Mouse (Mus musculus) forebrain, embryonic 10.5 days (tissue): Measurements from ENCODE around the gene Rnf38. TPM values are rescaled to one million over a fixed set of nuclear protein-coding genes. Genes with fewer than 3 reads are reported as not detected.

ENCODE experiments used
- DNase-seq: peaks from one replicate; pipeline ENCODE4 v3.0.0-alpha.2; 2017; ENCODE audit warnings: low spot score; ENCODE audit errors: extremely low spot score
- H3K27ac ChIP-seq: fragments of 300-500 bp; sonication (generic); 2 replicates; pipeline ENCODE4 v1.5.1; 2016; ENCODE audit warnings: mild to moderate bottlenecking
- H3K27me3 ChIP-seq: fragments of 300-500 bp; sonication (generic); 2 replicates; pipeline ENCODE4 v1.6.1; 2016; ENCODE audit warnings: mild to moderate bottlenecking; ENCODE audit not compliant: poor library complexity, severe bottlenecking
- H3K36me3 ChIP-seq: fragments of 300-500 bp; sonication (generic); replicated peaks from 2 replicates; pipeline ENCODE4 v1.6.1; 2016; ENCODE audit warnings: mild to moderate bottlenecking, moderate library complexity
- H3K4me1 ChIP-seq: fragments of 300-500 bp; sonication (generic); 2 replicates; pipeline ENCODE4 v1.6.1; 2016
- H3K4me3 ChIP-seq: fragments of 300-500 bp; sonication (generic); 2 replicates; pipeline ENCODE4 v1.5.1; 2016; ENCODE audit warnings: mild to moderate bottlenecking, moderate library complexity
- H3K9me3 ChIP-seq: fragments of 300-500 bp; sonication (generic); 2 replicates; pipeline ENCODE4 v1.6.1; 2016; ENCODE audit warnings: mild to moderate bottlenecking, moderate library complexity
- WGBS: fragments of 180-500 bp; shearing (Covaris S2); methylation state at CpG from one replicate; pipeline ENCODE4 v1.1.7; 2016; 5-methylcytosine and 5-hydroxymethylcytosine counted together
- polyA plus RNA-seq: library from polyadenylated mRNA; unstranded; fragments of >200 nt; fragmentation: Nextera tagmentation; extraction: Ambion mirVana; gene quantifications from 2 replicates; pipeline ENCODE4 v1.2.1, GENCODE M21; 2016

Rnf38 gene
- polyA plus RNA-seq: 34.2 TPM in 2 replicates

DNA sequence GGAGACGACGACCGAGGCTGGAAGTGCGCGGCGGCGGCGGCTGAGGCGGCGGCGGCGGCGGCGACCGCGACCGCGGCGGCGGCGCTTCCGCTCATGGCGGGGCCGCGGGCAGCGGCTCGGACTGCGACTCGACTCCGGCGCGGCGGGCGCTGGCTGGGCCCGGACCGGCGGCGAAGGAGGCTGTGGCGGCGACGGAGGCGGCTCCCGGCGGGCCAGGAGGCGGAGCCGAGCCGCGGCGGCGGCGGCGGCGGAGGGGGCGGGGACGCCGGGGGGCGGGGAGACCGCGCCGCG, at the start of gene Rnf38:
TSS of gene Rnf38 (minus strand) at position 77 of the 291 bp plus-strand sequence.
- Histone ChIP-seq H3K36me3 (no peaks in the 10 kb centered on the region), H3K4me3 (peak within 1 kb of the TSS; percentile 77), H3K4me1 (peaks cover 49% of the 10 kb centered on the region), H3K9me3 (no peaks in the 10 kb centered on the region), H3K27me3 (no peaks in the 10 kb centered on the region), H3K27ac (peak within 1 kb of the TSS; percentile 93)
- DNase-seq: no peak
- 9% methylated on average over 46 of the region's 61 CpGs for WGBS

DNA sequence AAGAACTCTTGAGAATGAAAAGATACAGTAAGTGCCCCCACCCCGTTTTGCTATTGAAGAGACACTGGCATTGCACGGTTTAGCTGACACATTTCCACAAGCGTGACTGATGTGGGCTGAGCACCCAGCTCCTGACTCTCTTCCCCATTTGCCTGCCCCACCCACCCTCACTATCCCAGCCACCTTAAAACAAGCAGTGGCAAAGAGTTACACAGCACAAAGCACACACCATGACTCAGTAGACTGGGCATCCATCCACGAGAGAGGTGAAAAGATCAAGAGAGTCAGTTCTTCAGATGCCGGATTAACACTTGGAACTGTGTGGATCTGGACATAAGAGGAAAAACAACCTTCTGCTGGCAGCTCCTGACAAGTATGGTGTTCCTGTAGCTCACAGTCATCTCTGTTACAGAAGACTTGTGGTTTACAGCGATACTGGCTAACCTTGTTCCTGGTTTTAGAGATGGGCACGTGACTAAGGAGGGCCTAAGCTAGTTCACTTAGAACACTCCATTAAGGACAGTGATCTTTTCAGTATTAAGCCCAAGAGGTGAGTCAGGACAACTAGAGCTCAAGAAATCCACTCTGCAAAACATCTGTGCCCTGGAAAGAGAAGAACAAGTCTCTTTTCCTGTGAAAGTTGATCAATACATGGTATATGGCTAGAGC, 48.1 kb upstream of the Rnf38 start:
- WGBS: 86% methylated on average over 7 of the region's 7 CpGs
- no peak for DNase-seq
- Histone ChIP-seq H3K4me3 (no peak overlapping the region), H3K9me3 (no peaks in the 10 kb centered on the region), H3K36me3 (no peaks in the 10 kb centered on the region), H3K27ac (no peak overlapping the region), H3K27me3 (no peaks in the 10 kb centered on the region), H3K4me1 (no peaks in the 10 kb centered on the region)

DNA sequence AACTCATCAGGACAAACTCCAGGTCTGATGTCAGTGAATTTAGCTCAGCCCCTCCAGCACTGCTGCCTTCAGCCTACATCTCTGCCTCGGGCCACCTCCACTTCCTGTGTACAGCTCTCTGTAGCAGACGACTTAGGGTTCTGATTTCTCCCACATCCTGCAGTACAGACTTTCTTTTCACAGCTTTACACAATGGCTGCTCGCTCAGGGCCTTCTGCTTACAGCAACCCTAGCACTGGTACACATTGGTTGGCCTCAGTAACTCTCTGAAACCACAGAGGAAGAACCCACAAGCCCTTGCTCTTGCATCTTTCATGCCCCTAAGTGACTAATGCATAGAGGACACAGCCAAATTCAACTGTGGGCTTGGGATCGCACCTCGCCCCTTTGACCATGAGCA, 37.5 kb upstream of the Rnf38 start:
- Histone ChIP-seq H3K27ac (no peak overlapping the region), H3K4me1 (no peaks in the 10 kb centered on the region), H3K36me3 (no peaks in the 10 kb centered on the region), H3K9me3 (no peaks in the 10 kb centered on the region), H3K4me3 (no peak overlapping the region), H3K27me3 (no peaks in the 10 kb centered on the region)
- DNase-seq: no peak
- 77% methylated on average over 5 of the region's 5 CpGs for WGBS

DNA sequence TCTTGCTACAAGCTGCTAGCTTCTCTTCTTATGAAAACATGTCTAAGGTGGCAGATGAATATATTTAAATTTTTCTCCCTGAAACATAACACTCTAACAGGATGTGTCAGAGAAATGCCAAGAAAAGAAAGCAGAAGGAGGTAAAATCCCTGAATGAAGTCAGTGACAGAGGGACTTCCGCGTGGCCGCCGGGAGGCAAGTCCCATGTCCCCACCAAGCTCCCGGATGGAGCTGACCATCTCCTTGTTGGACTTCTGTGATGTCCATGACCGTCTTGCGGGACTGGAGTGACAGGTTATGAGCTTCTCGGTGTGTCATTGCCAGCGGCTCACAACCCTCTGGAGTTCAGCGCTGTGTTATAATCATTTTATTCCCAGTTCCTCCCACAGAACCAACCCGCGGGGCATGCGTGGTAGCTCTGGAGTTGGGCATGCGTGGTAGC, 35.8 kb upstream of the Rnf38 start:
- no peak overlapping the region for H3K4me3 ChIP-seq
- no peaks in the 10 kb centered on the region for H3K9me3 ChIP-seq
- H3K27ac ChIP-seq: no peak overlapping the region
- no peak for DNase-seq
- H3K27me3 ChIP-seq: no peaks in the 10 kb centered on the region
- H3K4me1 ChIP-seq: no peaks in the 10 kb centered on the region
- WGBS: 94% methylated on average over 14 of the region's 14 CpGs
- no peaks in the 10 kb centered on the region for H3K36me3 ChIP-seq

DNA sequence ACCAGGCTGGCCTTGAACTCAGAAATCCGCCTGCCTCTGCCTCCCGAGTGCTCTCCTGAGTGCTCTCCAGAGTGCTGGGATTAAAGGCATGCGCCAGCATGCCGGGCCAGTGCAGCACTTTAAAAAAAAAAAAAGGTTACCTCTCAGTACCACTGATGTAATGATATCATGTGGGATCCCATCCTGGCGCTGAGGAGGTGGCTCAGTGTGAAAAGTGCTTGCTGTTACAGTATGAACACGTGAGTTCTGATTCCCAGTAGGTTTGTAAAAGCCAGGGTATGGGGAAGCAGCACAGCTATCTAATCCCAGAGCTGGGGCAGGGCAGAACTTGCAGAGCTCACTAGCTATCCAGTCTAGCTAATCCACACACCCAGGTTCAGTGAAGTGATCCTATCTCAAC, 33.8 kb upstream of the Rnf38 start:
- Histone ChIP-seq H3K27me3 (no peaks in the 10 kb centered on the region), H3K4me3 (no peak overlapping the region), H3K9me3 (no peaks in the 10 kb centered on the region), H3K36me3 (no peaks in the 10 kb centered on the region), H3K4me1 (no peaks in the 10 kb centered on the region), H3K27ac (no peak overlapping the region)
- DNase-seq: no peak
- WGBS: 89% methylated on average over 6 of the region's 6 CpGs

DNA sequence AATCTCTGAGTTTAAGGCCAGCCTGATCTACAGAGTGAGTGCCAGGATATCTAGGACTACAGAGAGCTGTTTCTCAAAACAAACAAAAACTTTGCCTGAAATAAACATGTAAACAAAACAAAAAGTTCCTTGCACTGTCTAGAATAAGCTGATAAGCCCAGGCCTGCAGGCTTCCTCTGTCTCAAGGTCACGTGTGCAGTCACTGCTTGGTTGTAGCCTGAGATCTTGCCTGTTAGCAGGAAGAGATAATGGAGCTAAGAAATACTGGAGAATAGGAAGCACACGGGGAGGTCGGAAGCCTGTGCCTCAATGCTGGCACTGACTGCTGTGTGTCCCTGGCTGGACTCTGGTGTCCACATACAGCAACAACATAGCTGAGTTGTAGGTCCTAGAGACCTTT, 31.9 kb upstream of the Rnf38 start:
- Histone ChIP-seq H3K27me3 (no peaks in the 10 kb centered on the region), H3K4me1 (no peaks in the 10 kb centered on the region), H3K9me3 (no peaks in the 10 kb centered on the region), H3K27ac (no peak overlapping the region), H3K36me3 (no peaks in the 10 kb centered on the region), H3K4me3 (no peak overlapping the region)
- WGBS: 89% methylated on average over 3 of the region's 3 CpGs
- no peak for DNase-seq

DNA sequence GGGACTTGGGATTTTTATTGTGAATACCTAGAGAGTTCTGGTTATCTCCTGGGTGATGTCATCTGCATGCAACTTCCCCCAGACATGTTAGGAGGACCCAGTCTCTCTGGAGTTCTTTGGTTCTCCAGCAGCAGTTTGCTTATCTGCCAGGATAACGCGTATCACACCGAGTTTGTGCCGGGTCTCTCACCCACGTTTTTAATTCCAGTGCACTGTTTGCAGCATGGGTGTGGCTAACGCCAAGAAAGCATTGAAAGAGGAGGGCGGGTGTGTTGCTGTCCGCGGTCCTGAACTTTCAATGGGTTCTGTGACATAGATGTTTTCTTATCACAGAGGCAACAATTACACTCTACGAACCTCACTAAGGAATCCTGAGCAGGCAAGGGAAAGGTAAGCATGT, 26.7 kb upstream of the Rnf38 start:
- peak; percentile 53 for DNase-seq

DNA sequence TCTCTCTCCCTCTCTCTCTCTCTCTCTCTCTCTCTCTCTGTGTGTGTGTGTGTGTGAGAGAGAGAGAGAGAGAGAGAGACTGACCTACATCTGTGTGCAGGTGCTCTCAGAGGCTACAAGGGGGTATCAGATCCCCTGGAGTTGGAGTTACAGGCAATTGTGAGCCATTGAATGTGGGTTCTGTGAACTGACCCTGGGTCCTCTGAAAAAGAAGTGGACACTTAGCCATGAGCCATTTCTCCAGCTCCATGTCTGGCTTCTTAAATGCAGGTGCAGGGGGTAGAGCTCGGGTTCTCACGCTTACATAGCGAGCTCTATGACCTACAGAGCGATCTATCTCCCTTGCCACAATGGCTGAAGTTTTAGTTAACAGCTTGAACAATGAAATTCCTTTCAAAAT, 25.5 kb upstream of the Rnf38 start:
- no peak for DNase-seq
- 0 out of 2 replicates have a peak, but pooled peaks cover 3% of the 10 kb centered on the region for H3K4me1 ChIP-seq

More for the DNA sequence above, 26.7 kb upstream of the Rnf38 start:
- 5% methylated on average over 10 of the region's 10 CpGs for WGBS
- Histone ChIP-seq H3K4me1 (0 out of 2 replicates have a peak, but pooled peaks cover 3% of the 10 kb centered on the region), H3K36me3 (no peaks in the 10 kb centered on the region), H3K27ac (no peak overlapping the region), H3K4me3 (no peak overlapping the region), H3K9me3 (no peaks in the 10 kb centered on the region), H3K27me3 (no peaks in the 10 kb centered on the region)

DNA sequence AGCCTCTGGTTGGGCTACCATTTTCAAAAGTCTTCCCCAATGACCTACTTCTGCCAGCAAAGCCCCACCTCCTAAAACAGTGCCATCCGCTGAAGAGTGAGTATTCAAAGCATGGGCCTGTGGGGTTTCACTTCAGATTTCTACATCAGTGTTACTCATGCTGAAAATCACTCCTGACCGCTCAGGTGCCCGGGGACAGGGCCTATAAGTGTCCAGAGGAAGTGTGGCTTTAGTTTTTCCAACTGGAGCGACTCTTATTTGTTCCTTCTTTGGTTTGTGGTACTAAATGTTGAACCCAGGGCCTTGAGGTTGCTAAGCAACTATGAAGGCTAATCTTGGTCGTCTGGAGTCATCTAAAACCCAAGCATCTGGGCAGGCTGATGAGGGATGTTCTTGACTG, 21.0 kb upstream of the Rnf38 start:
- WGBS: 82% methylated on average over 5 of the region's 5 CpGs
- no peak overlapping the region for H3K4me3 ChIP-seq
- H3K27me3 ChIP-seq: peaks cover 11% of the 10 kb centered on the region
- DNase-seq: no peak
- H3K27ac ChIP-seq: no peak overlapping the region
- peaks cover 27% of the 10 kb centered on the region for H3K4me1 ChIP-seq
- H3K36me3 ChIP-seq: no peaks in the 10 kb centered on the region
- H3K9me3 ChIP-seq: no peaks in the 10 kb centered on the region

More for the DNA sequence above, 25.5 kb upstream of the Rnf38 start:
- Histone ChIP-seq H3K27ac (no peak overlapping the region), H3K36me3 (no peaks in the 10 kb centered on the region), H3K4me3 (no peak overlapping the region), H3K27me3 (no peaks in the 10 kb centered on the region), H3K9me3 (no peaks in the 10 kb centered on the region)
- WGBS: 91% methylated on average over 4 of the region's 4 CpGs

DNA sequence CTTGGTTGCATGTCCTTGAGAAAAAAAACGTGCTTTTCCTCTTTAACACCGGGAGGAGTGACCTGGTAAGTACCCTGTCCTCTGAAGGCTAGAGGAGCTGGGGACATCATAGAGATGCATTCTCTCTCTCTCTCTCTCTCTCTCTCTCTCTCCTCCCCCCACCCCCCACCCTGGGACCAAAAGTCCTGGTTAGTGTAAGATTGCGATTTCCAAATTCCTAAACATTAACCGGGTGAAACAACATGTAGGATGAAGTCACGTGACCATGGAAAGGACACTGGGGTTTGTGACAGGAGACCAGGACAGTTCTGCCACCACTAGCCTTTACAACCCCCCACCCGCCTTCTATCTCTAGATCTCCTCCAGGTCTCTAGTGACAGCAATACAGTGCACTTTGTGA, 19.6 kb upstream of the Rnf38 start:
- DNase-seq: no peak
- H3K4me1 ChIP-seq: peaks cover 35% of the 10 kb centered on the region
- 14% methylated on average over 6 of the region's 6 CpGs for WGBS
- H3K27me3 ChIP-seq: peaks cover 11% of the 10 kb centered on the region
- H3K36me3 ChIP-seq: no peaks in the 10 kb centered on the region
- no peaks in the 10 kb centered on the region for H3K9me3 ChIP-seq
- H3K27ac ChIP-seq: no peak overlapping the region
- H3K4me3 ChIP-seq: peak overlapping the region; percentile 29

DNA sequence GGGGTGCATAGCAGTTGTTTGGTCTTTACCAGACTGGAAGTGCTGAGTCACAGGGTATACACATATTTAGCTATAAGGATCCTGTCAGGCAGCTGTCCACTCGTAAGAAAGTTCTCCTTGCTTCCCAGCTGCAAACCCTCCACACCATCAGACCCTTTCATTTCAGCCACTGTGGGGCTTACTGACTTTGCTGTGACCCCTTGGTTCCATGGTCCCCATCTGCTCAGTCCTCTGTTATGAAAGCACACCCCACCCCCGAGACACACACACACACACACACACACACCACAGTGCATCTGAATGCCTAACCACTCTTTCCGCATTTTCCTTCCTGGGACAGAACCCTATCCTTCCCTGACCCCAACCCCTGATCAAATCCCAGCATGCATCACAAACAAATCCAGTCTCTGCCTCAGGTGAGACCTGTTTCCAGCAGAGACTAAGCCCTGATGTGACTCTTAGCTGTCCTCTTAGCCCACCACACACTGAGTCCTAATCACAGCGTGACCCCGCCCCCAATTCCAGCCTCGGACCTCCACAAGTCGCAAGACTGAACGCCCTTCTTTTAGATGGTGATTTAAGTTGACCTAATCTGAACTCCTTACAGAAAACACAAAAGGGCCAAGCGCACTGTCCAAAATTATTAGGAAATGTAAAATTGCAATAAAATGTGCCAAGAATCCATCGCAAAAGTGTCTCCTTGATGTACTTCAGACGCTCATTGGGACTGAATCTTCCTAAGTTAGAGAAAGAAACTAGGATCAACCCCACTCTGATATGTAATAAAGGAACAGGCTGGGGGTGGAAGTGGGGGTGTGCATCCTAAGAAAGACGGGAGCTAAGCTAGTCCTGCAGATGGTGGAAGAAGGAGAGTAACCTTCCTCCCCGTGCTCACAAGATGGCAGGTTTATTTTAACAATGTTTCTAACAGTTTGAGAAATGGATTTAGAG, 18.7 kb upstream of the Rnf38 start:
- H3K4me1 ChIP-seq: peaks cover 45% of the 10 kb centered on the region
- H3K27me3 ChIP-seq: peaks cover 11% of the 10 kb centered on the region
- no peaks in the 10 kb centered on the region for H3K36me3 ChIP-seq
- DNase-seq: no peak
- H3K9me3 ChIP-seq: no peaks in the 10 kb centered on the region
- H3K27ac ChIP-seq: no peak overlapping the region
- peak overlapping the region; percentile 29 for H3K4me3 ChIP-seq
- WGBS: 9% methylated on average over 13 of the region's 13 CpGs

DNA sequence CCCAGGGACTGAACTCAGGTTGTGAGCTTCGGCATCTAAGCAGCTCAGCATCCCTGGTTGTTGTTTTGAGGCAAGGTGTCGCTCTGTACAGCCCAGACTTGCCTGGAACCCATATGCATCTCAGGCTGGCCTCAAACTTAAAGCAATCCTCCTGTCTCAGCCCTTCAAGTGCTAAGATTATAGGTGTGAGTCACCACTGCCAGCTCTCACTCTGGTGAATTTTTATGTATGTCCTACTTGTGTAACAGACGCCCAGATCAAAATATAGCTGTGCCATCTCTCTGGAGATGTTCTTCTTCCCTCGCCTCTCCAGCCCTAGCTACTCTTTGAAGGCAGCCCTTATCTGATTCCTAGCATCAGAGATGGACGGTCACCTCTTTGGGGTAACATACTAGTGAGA, 17.9 kb upstream of the Rnf38 start:
- Histone ChIP-seq H3K27me3 (peaks cover 11% of the 10 kb centered on the region), H3K4me1 (peaks cover 50% of the 10 kb centered on the region), H3K9me3 (no peaks in the 10 kb centered on the region), H3K36me3 (no peaks in the 10 kb centered on the region), H3K27ac (no peak overlapping the region), H3K4me3 (no peak overlapping the region)
- no peak for DNase-seq
- 85% methylated on average over 5 of the region's 5 CpGs for WGBS

DNA sequence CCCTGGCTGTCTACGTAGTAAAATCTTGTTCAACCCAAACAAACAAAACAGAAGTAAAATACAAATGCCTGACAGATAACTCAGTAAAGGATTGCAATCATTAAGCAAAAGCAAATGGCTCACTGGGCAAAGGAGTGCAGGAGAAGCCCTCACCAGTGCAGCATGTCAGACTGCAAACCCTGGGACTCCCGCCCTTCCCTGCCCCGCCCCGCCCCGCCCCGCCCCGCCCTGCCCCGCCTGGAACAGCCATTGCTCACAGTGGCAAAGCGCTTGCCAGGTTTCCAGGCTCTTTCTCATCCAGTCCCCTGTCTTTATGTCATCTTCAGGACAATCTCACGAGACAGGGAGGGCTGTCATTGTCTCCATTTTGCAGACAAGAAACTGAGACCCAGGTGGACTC, 16.1 kb upstream of the Rnf38 start:
- 2% methylated on average over 10 of the region's 10 CpGs for WGBS
- H3K4me3 ChIP-seq: peak overlapping the region; percentile 35; the same call in 1 of the 2 replicates
- H3K9me3 ChIP-seq: no peaks in the 10 kb centered on the region
- peaks cover 50% of the 10 kb centered on the region for H3K4me1 ChIP-seq
- no peak for DNase-seq
- peaks cover 11% of the 10 kb centered on the region for H3K27me3 ChIP-seq
- no peak overlapping the region for H3K27ac ChIP-seq
- no peaks in the 10 kb centered on the region for H3K36me3 ChIP-seq
